Mouse (Mus musculus) stomach, postnatal 0 days (tissue): Measurements from ENCODE around the gene Peak1. TPM values are rescaled to one million over a fixed set of nuclear protein-coding genes. Genes with fewer than 3 reads are reported as not detected.
A peak's percentile ranks its signal among the peaks of the same experiment; 100 is the strongest.

Experiments
- ATAC-seq: fragments of 200-750 bp; cut with Nextera tagmentation; 2 replicates; pipeline ENCODE4 v1.8.0; 2017; ENCODE audit not compliant: low FRiP score, low TSS enrichment
- DNase-seq: peaks from one replicate; pipeline ENCODE4 v3.0.0-alpha.2; 2016; ENCODE audit warnings: low spot score
- H3K27ac ChIP-seq: fragments of 300-500 bp; sonication (generic); replicated peaks from 2 replicates; pipeline ENCODE4 v1.5.1; 2014; ENCODE audit warnings: mild to moderate bottlenecking, control low read depth
- H3K27me3 ChIP-seq: fragments of 300-500 bp; sonication (generic); 2 replicates; pipeline ENCODE4 v1.6.1; 2014; ENCODE audit warnings: low read length; ENCODE audit not compliant: control insufficient read depth, insufficient read depth
- H3K36me3 ChIP-seq: fragments of 300-500 bp; sonication (generic); 2 replicates; pipeline ENCODE4 v1.6.1; 2014; ENCODE audit warnings: low read length, mixed read lengths; ENCODE audit not compliant: control insufficient read depth, insufficient read depth
- H3K4me1 ChIP-seq: fragments of 300-500 bp; sonication (generic); replicated peaks from 2 replicates; pipeline ENCODE4 v1.6.1; 2014; ENCODE audit warnings: antibody characterized with exemption; ENCODE audit not compliant: control insufficient read depth, insufficient read depth
- H3K4me2 ChIP-seq: fragments of 300-500 bp; sonication (generic); replicated peaks from 2 replicates; pipeline ENCODE4 v1.6.1; 2014; ENCODE audit warnings: low read depth, mild to moderate bottlenecking, control low read depth, moderate library complexity
- H3K4me3 ChIP-seq: fragments of 300-500 bp; sonication (generic); 2 replicates; pipeline ENCODE4 v1.5.1; 2014; ENCODE audit warnings: low read depth, low read length, control low read depth
- H3K9ac ChIP-seq: fragments of 300-500 bp; sonication (generic); 2 replicates; pipeline ENCODE4 v1.6.1; 2014; ENCODE audit warnings: mild to moderate bottlenecking, low read length, control low read depth, mixed read lengths
- H3K9me3 ChIP-seq: fragments of 300-500 bp; sonication (generic); 2 replicates; pipeline ENCODE4 v1.6.1; 2016; ENCODE audit warnings: low read length; ENCODE audit not compliant: control insufficient read depth
- CTCF ChIP-seq: IDR thresholded peaks from 2 replicates; pipeline ENCODE4 v1.5.1; 2016; ENCODE audit warnings: antibody characterized with exemption, low read depth, mild to moderate bottlenecking, moderate library complexity
- EP300 ChIP-seq: optimal IDR thresholded peaks from 2 replicates; pipeline ENCODE3; 2016; ENCODE audit warnings: antibody characterized with exemption
- WGBS: fragments of 180-500 bp; shearing (Covaris S2); extraction: QIAGEN DNeasy Blood & Tissue Kit; methylation state at CpG from one replicate; pipeline ENCODE4 v1.1.7; 2014; 5-methylcytosine and 5-hydroxymethylcytosine counted together
- polyA plus RNA-seq: library from polyadenylated mRNA; unstranded; fragments of >200 nt; fragmentation: Nextera tagmentation; extraction: Ambion mirVana; gene quantifications from 2 replicates; pipeline ENCODE4 v1.2.1, GENCODE M21; 2015

Gene Peak1
- polyA plus RNA-seq, 1 experiment from 2014 or later = 4.5 TPM

GRCm38 (mm10) chr9:56204316-56204715 is 213.6 kb downstream of the Peak1 start:
- Histone ChIP-seq H3K27me3 (no peaks in the 10 kb centered on the region), H3K4me1 (0 out of 2 replicates have a peak, but pooled peaks cover 3% of the 10 kb centered on the region), H3K36me3 (peaks cover 8% of the 10 kb centered on the region; the same call in 1 of the 2 replicates), H3K27ac (no peak overlapping the region), H3K4me2 (no peak overlapping the region), H3K4me3 (no peak overlapping the region), H3K9ac (no peak overlapping the region), H3K9me3 (no peaks in the 10 kb centered on the region)
- TF ChIP-seq CTCF (no peak), EP300 (no peak)
- WGBS = 90% methylated on average over 4 of the region's 4 CpGs
- ATAC-seq (no peak), DNase-seq (no peak)

GRCm38 (mm10) chr9:56200645-56201314 is 217.1 kb downstream of the Peak1 start:
- TF ChIP-seq EP300 (no peak), CTCF (peak; percentile 92)
- H3K36me3 ChIP-seq = peaks cover 1% of the 10 kb centered on the region; the same call in 1 of the 2 replicates
- H3K4me3 ChIP-seq = no peak overlapping the region
- DNase-seq = peak; percentile 87
- no peaks in the 10 kb centered on the region for H3K9me3 ChIP-seq
- H3K9ac ChIP-seq = no peak overlapping the region
- H3K4me1 ChIP-seq = 0 out of 2 replicates have a peak, but pooled peaks cover 3% of the 10 kb centered on the region
- no peaks in the 10 kb centered on the region for H3K27me3 ChIP-seq
- ATAC-seq = peak; percentile 75; the same call in 1 of the 2 replicates
- peak overlapping the region; percentile 25; the same call in 1 of the 2 replicates for H3K4me2 ChIP-seq
- H3K27ac ChIP-seq = no peak overlapping the region
- WGBS = 26% methylated on average over 14 of the region's 14 CpGs

GRCm38 (mm10) chr9:56200200-56200599 is 217.7 kb downstream of the Peak1 start:
- 57% methylated on average over 2 of the region's 2 CpGs for WGBS
- no peak for ATAC-seq

GRCm38 (mm10) chr9:56196921-56197320 is 220.9 kb downstream of the Peak1 start:
- H3K4me1 ChIP-seq = 0 out of 2 replicates have a peak, but pooled peaks cover 3% of the 10 kb centered on the region
- H3K9me3 ChIP-seq = no peaks in the 10 kb centered on the region
- DNase-seq (no peak), ATAC-seq (no peak)
- H3K9ac ChIP-seq = no peak overlapping the region
- H3K4me3 ChIP-seq = no peak overlapping the region
- no peak overlapping the region for H3K27ac ChIP-seq
- H3K4me2 ChIP-seq = no peak overlapping the region
- H3K27me3 ChIP-seq = no peaks in the 10 kb centered on the region
- WGBS = 68% methylated on average over 4 of the region's 4 CpGs
- TF ChIP-seq EP300 = no peak
- no peak for TF ChIP-seq CTCF
- no peaks in the 10 kb centered on the region for H3K36me3 ChIP-seq

More at GRCm38 (mm10) chr9:56200200-56200599, 217.7 kb downstream of the Peak1 start:
- DNase-seq = no peak
- no peak overlapping the region for H3K9ac ChIP-seq
- no peak overlapping the region for H3K4me2 ChIP-seq
- H3K27ac ChIP-seq = no peak overlapping the region
- H3K4me3 ChIP-seq = no peak overlapping the region
- 0 out of 2 replicates have a peak, but pooled peaks cover 3% of the 10 kb centered on the region for H3K4me1 ChIP-seq
- H3K36me3 ChIP-seq = no peaks in the 10 kb centered on the region
- H3K27me3 ChIP-seq = no peaks in the 10 kb centered on the region
- H3K9me3 ChIP-seq = no peaks in the 10 kb centered on the region
- TF ChIP-seq CTCF (no peak), EP300 (no peak)

- TF ChIP-seq EP300 (no peak), CTCF (no peak)
- 51% methylated on average over 3 of the region's 3 CpGs for WGBS
Measured at GRCm38 (mm10) chr9:56195193-56195592, 222.7 kb downstream of the Peak1 start.

More at GRCm38 (mm10) chr9:56195193-56195592, 222.7 kb downstream of the Peak1 start:
- ATAC-seq (no peak), DNase-seq (no peak)
- Histone ChIP-seq H3K27me3 (no peaks in the 10 kb centered on the region), H3K9me3 (no peaks in the 10 kb centered on the region), H3K4me1 (no peaks in the 10 kb centered on the region), H3K4me2 (no peak overlapping the region), H3K9ac (no peak overlapping the region), H3K36me3 (no peaks in the 10 kb centered on the region), H3K27ac (no peak overlapping the region), H3K4me3 (no peak overlapping the region)
